Mouse (Mus musculus) lung, adult 18-20 months (tissue): Measurements from ENCODE around the gene Olfr806.

Source experiments
- DNase-seq, 2 experiments: peaks; one replicate each; pipeline ENCODE4 v3.0.0; 2022; ENCODE audit warnings: mixed read lengths in 2 of 2

Olfr806 gene

DNA sequence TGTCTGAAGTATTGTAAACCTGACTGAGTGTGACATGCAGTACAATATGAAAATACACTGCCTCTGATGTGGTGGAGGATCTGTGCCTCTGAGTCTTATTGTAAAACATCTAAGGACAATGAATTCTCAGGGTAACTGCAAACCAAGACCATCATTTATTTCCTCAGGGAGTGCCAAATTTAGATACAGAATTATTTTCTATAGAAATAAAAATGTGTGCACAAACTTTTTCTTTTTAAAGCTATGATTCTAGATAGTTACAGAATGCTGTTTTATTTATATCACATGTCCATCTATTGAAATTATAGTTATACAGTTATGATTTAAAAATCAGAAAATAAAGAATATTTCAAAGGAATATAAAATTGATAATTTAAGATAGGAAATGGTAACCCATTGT, at the start of gene Olfr806:
Olfr806 (minus strand) TSS at position 101 of the 400 bp plus-strand sequence.
- DNase-seq = no peak

DNA sequence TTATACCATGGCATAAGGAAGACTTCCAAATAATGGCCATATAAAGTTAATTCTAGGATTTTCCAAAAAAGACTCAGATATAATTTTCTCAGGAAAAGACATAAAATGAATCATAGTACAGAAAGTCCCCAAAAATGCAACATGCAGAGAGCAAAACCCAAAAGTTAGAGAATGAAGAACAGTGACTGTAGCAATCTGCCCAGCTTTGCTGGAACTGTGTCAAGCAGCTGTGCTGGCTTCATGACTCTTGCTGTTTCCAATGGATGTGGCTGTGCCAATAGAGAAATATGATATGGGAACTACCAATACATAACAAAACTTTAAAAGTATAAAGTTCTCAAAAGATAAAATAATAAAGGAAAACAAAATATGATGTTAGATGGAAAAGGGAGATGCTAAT, 36.4 kb upstream of the Olfr806 start:
- DNase-seq = no peak

DNA sequence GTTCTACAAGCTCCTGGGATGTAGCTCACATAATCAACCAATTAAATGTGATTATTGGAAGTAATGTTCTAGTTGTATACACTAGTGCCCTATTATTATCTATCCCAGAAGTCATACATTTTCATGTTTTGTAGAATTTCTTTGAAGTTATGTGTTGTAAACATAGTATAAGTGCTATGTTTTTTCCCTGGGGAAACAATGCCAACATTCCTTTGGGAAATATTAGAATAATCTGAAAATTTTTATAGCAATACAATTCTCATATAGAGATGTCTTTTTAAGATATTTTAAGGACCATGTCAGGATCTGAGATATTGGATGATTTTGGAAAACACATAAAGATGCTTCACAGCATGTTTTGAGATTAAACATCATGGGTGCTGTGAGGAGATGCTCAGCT, 32.6 kb upstream of the Olfr806 start, which contains the start of gene Olfr809:
Olfr809 (plus strand) TSS at position 301 of the 400 bp plus-strand sequence.
- DNase-seq = no peak

DNA sequence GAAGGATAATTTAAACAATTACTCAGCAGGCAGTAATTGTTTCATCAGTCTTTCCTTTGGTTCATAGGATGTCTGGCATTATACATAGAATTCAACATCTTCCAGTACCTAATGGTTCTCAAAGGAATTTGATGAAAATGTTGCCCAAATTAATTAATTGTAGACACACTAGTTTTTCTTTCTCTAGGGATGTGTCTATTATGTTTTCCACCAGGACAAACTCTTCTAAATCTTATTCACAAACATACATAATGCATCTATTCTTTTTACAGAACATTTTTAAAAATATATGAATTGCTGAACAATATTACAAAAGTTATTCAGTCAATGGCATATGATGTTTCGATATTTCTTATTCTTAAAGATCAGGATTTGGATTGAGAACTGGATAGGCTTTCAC, 23.5 kb upstream of the Olfr806 start, which contains the start of gene Olfr808:
Olfr808 (plus strand) TSS at position 301 of the 400 bp plus-strand sequence.
- DNase-seq = no peak

DNA sequence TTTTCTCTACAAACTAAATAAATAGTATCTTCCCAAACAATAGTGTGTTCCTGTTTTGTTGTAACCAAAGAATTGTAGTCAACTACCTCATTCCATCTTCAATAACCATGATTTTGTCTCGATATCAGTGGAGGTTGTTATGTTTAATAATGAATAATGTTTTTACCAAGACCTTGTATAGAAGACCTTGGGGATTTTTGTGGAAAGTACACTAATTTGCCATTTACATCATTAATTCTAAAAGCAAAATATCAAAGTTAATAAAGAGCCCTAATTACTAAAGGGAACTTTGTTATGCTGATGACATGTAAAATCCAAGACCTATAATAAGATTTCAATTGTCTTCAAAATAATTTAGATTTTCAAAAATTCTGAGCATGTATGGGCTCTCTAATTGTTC, 16.0 kb upstream of the Olfr806 start, which contains the start of gene Olfr807:
Olfr807 (minus strand) TSS at position 101 of the 400 bp plus-strand sequence.
- DNase-seq = no peak

DNA sequence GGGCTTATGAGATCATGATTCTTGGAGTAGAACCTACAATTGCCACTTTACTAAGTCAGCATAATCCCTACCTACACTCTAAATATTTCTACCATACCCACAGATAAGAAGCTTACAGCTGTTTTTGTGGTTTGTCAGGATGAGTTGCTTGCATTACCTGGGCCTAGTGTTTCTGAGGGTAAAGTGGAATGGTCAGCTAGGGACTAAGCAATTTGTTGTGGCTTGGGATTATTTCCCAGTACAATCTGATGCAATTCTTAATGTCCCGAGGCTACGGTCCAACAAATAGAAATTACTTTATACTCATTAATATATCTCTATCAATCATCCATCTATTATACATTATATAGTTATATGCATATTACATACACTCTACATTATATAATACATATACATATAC, 12.4 kb downstream of the Olfr806 start, which contains the start of gene Olfr805:
Olfr805 (minus strand) TSS at position 101 of the 400 bp plus-strand sequence.
- DNase-seq = no peak

DNA sequence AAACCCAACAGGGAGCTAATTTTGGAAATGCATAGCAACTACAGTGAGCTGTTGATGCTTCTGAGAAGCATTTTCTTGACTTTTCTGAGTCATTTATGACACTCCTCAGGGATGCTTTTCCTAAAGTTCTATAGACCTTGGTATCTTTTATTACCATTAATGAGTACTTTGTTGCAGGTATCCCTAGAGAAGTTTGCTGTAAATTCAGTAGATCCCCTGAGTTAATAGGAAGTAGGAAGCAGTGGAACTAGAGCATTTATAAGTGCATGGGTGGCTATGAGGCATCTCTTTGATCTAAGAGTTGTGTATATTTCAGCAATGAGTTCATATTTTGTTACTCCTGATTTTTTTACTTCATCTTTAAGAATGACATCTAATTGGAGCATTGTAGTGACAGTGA, 38.8 kb downstream of the Olfr806 start, which contains the start of gene Olfr804:
Olfr804 (plus strand) TSS at position 301 of the 400 bp plus-strand sequence.
- DNase-seq = no peak

DNA sequence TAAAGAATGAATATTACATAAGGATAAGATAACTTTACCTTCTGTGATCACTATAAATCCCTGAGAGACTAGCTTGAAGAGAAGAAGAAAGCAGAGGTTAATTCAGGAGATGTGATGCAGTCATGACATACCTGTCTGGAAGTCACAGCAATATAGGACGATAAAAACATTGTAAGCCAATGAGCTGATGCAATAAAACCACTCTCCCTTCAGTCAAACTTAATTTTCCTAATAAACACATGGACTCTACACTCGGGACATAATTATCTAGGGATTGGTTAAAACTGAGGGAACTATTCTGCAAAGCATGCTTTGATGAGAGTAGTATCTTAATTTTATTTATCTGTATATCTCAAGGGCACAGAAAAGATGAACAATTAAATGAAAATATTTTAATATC, 47.5 kb downstream of the Olfr806 start, which contains the start of gene Olfr803:
Olfr803 (minus strand) TSS at position 101 of the 400 bp plus-strand sequence.
- DNase-seq = no peak

DNA sequence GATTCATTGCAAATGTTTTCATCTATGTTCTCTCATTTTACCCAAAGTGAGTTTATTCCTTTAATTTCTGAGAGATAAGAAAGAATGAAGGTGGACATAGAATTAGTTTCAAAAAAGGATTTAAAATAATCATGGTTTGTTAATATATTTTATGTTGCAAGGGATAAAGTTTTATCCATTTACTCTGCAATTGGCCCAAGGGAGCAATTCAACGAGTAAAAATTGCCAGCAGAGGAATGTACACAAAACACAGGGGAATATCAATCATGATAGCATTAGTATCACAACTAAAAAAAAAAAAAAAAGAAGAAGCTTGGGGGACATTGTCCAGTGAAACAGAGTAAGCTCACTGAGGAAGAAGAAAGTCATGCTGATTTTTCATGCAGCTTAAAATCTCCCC, 53.7 kb downstream of the Olfr806 start, which contains the start of gene Olfr802:
Olfr802 (minus strand) TSS at position 101 of the 400 bp plus-strand sequence.
- DNase-seq = no peak
